Mouse (Mus musculus) heart, adult 11 months (tissue): ENCODE data around the gene Krt8.
A peak's percentile ranks its signal among the peaks of the same experiment; 100 is the strongest.

Source experiments
- DNase-seq: peaks from one replicate; pipeline ENCODE4 v3.0.0; 2022

Gene Krt8

DNA sequence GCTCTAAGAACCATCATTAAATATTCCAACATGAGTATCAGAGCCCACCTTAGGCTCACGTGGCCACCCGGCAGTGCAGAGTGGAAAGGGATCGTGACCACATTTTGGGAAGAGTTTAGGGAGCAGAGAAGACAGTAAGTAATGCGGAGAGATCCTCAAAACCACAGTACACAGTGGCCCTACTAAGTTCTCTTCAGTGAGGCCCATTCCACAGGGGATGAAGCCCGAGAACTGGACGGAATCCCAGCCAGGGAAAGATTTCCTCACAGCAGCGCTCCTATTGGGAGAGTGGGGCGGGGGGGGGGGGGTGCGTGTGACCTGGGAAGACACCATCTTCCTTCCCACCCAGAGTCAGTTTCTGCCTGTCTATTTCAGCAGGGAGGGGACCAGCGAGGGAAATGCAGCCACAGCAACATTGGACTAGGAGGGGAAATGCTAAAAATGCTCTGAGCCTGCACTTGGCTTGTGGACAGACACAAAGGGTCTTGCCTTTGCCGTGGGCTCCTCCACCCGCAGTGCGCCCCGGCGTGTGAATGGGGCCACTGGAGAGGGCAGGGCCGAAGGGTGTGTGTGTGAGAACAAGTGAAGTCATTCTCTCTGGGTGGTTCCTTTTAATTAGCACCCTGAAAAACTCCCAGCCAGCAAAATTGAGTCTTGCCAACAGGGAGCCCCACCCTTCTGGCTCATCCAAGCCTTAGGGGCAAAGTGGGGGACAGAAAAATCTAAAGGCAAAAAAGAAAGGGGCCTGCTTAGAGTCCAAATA lies 30.0 kb downstream of the Krt8 start:
- DNase-seq = peak; percentile 95

GRCm38 (mm10) chr15:101973414-101974077 lies 30.7 kb downstream of the Krt8 start:
- DNase-seq = peak; percentile 99

GRCm38 (mm10) chr15:101970536-101970935 lies 33.7 kb downstream of the Krt8 start:
- DNase-seq = no peak

GRCm38 (mm10) chr15:101966808-101967207 lies 37.5 kb downstream of the Krt8 start:
- DNase-seq = peak; percentile 97

DNA sequence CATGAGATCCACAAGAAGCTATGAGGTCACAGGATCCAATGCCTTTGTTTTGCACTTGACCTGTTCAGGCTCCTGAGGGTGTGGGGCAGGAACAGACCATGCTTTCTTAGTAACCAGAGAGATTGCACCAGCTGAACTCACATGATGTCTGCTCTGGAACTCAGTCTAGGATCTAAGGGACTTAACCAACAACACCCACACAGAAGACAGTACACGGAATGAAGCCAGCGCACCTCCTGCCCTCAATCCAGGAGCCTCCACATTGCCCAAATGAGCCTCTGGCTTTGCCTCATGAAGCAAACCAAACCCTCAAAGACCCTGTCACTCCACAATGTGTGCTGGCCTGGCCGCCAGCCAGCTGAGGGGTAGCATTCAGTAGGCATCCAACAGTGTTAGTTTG lies 45.4 kb downstream of the Krt8 start:
- DNase-seq = no peak

- no peak for DNase-seq
Observed at GRCm38 (mm10) chr15:101954187-101954586, 50.1 kb downstream of the Krt8 start, which contains the start of gene Krt78. Gene Krt78, minus strand, starts transcription at chr15:101954287.

GRCm38 (mm10) chr15:101952733-101953474 lies 51.4 kb downstream of the Krt8 start:
- DNase-seq = no peak
